Mouse (Mus musculus) central nervous system, embryonic 14 days (tissue): ENCODE data around the gene Arhgdig. TPM values are rescaled to one million over a fixed set of nuclear protein-coding genes. Genes with fewer than 3 reads are reported as not detected.

Experiments used
- polyA plus RNA-seq: library from polyadenylated mRNA; depleted of rRNA; stranded (reverse); fragments of >200 nt; gene quantifications from 2 replicates; pipeline ENCODE4 v1.2.3, GENCODE M21; 2012; rRNA removed

Arhgdig gene
- 29.0 and 41.3 TPM in 2 replicates for polyA plus RNA-seq

GRCm38 (mm10) chr17:26207686-26208085 is at the start of gene Arhgdig:
Arhgdig (minus strand) TSS chr17:26207786.

GRCm38 (mm10) chr17:26252539-26253251 is 45.1 kb upstream of the Arhgdig start, which contains the start of gene Luc7l:
Luc7l (plus strand) TSS chr17:26252896.

GRCm38 (mm10) chr17:26244101-26244841 is 36.7 kb upstream of the Arhgdig start, which contains the start of gene Fam234a:
Fam234a (minus strand) TSS chr17:26244242.

GRCm38 (mm10) chr17:26202737-26203136 is 4.8 kb downstream of the Arhgdig start, which contains the start of gene Rgs11:
Rgs11 (plus strand) TSS chr17:26202951.

GRCm38 (mm10) chr17:26198892-26199291 is 8.7 kb downstream of the Arhgdig start, which contains the start of gene Pdia2:
Pdia2 (minus strand) TSS chr17:26199087.

Other genes starting within 250 kb of the Arhgdig start
- 43.8 and 45.6 TPM in 2 replicates for gene Capn15, start 222.0 kb downstream of the Arhgdig start, polyA plus RNA-seq
- gene Rab11fip3, start 138.2 kb downstream of the Arhgdig start, polyA plus RNA-seq: 64.6 and 66.8 TPM in 2 replicates
- 24.3 and 26.7 TPM in 2 replicates for gene Decr2, start 117.4 kb downstream of the Arhgdig start, polyA plus RNA-seq
- 55.0 and 61.3 TPM in 2 replicates for gene Nme4, start 112.2 kb downstream of the Arhgdig start, polyA plus RNA-seq
- gene Tmem8, start 94.5 kb downstream of the Arhgdig start, polyA plus RNA-seq: 10.1 and 10.5 TPM in 2 replicates
- gene Mrpl28, start 84.3 kb downstream of the Arhgdig start, polyA plus RNA-seq: 104 and 109 TPM in 2 replicates
- 32.0 and 32.3 TPM in 2 replicates for gene Axin1, start 69.1 kb downstream of the Arhgdig start, polyA plus RNA-seq
- 0.05 and 0.09 TPM in 2 replicates for gene Pdia2, start 8.7 kb downstream of the Arhgdig start, polyA plus RNA-seq
- gene Rgs11, start 4.8 kb downstream of the Arhgdig start, polyA plus RNA-seq: 9.7 and 15.0 TPM in 2 replicates
- gene Fam234a, start 36.5 kb upstream of the Arhgdig start, polyA plus RNA-seq: 23.6 and 29.9 TPM in 2 replicates
- 117 and 119 TPM in 2 replicates for gene Luc7l, start 45.1 kb upstream of the Arhgdig start, polyA plus RNA-seq
- 6.9 and 7.0 TPM in 2 replicates for gene Neurl1b, start 207.0 kb upstream of the Arhgdig start, polyA plus RNA-seq